Mouse (Mus musculus): ENCODE data around the gene Scgb2a2. TPM values are rescaled to one million over a fixed set of nuclear protein-coding genes. Genes with fewer than 3 reads are reported as not detected.

Gene Scgb2a2
- total RNA-seq, 1 experiment from 2014 or later, result not detected

Other genes starting within 250 kb of the Scgb2a2 start
- 70.4 and 76.6 TPM in 2 replicates for gene Incenp, start 52.0 kb downstream of the Scgb2a2 start, total RNA-seq (2017)
- 535 and 658 TPM in 2 replicates for gene Fth1, start 133.0 kb downstream of the Scgb2a2 start, total RNA-seq (2017)
- 2.5 TPM in 1 of 2 replicates, not detected in the other for gene Best1, start 154.1 kb downstream of the Scgb2a2 start, total RNA-seq (2017)
- 11.2 and 13.1 TPM in 2 replicates for gene Rab3il1, start 154.1 kb downstream of the Scgb2a2 start, total RNA-seq (2017)
- gene Fads3, start 194.0 kb downstream of the Scgb2a2 start, total RNA-seq (2017), result 3.4 and 6.3 TPM in 2 replicates

Data from hematopoietic stem cell, adult 5-6 weeks (primary cell).